Mouse (Mus musculus) cerebellum, adult 9-10 months (tissue): ENCODE results near the gene Slc37a4.

Experiments
- DNase-seq: peaks from one replicate; pipeline ENCODE4 v3.0.0; 2022

Slc37a4 gene

GRCm38 (mm10) chr9:44399114-44399794 lies 2.6 kb downstream of the Slc37a4 start:
- DNase-seq: no peak

- DNase-seq: no peak
Observed at GRCm38 (mm10) chr9:44399795-44400114, 3.1 kb downstream of the Slc37a4 start.

GRCm38 (mm10) chr9:44401081-44401480 lies 4.4 kb downstream of the Slc37a4 start:
- DNase-seq: no peak

GRCm38 (mm10) chr9:44405011-44405410 lies 8.4 kb downstream of the Slc37a4 start:
- DNase-seq: no peak

GRCm38 (mm10) chr9:44406906-44407751 lies 10.5 kb downstream of the Slc37a4 start, which contains the start of the genes Rps25 and Trappc4:
Rps25 (plus strand) TSS chr9:44407139.
Trappc4 (minus strand) TSS chr9:44407600.
- peak; percentile 94 for DNase-seq

GRCm38 (mm10) chr9:44407752-44408097 lies 11.1 kb downstream of the Slc37a4 start:
- DNase-seq: no peak

GRCm38 (mm10) chr9:44408693-44409092 lies 12.0 kb downstream of the Slc37a4 start:
- peak; percentile 25 for DNase-seq

GRCm38 (mm10) chr9:44410647-44411336 lies 14.1 kb downstream of the Slc37a4 start:
- peak; percentile 33 for DNase-seq

- peak; percentile 21 for DNase-seq
Observed at GRCm38 (mm10) chr9:44411601-44412130, 15.0 kb downstream of the Slc37a4 start.

GRCm38 (mm10) chr9:44412306-44412705 lies 15.7 kb downstream of the Slc37a4 start:
- no peak for DNase-seq

GRCm38 (mm10) chr9:44412781-44413180 lies 16.1 kb downstream of the Slc37a4 start:
- DNase-seq: peak; percentile 27

GRCm38 (mm10) chr9:44417156-44417891 lies 20.7 kb downstream of the Slc37a4 start:
- DNase-seq: peak; percentile 70

GRCm38 (mm10) chr9:44417892-44418363 lies 21.3 kb downstream of the Slc37a4 start:
- peak; percentile 95 for DNase-seq

- peak; percentile 71 for DNase-seq
Observed at GRCm38 (mm10) chr9:44418519-44419385, 22.1 kb downstream of the Slc37a4 start, which contains the start of gene Ccdc84. Ccdc84 (minus strand) TSS chr9:44418569.

- peak; percentile 34 for DNase-seq
Observed at GRCm38 (mm10) chr9:44419730-44420129, 23.1 kb downstream of the Slc37a4 start.

GRCm38 (mm10) chr9:44420280-44420898 lies 23.7 kb downstream of the Slc37a4 start:
- no peak for DNase-seq

- DNase-seq: no peak
Observed at GRCm38 (mm10) chr9:44423576-44423975, 26.9 kb downstream of the Slc37a4 start.

- DNase-seq: no peak
Observed at GRCm38 (mm10) chr9:44432577-44433185, 36.0 kb downstream of the Slc37a4 start.

- no peak for DNase-seq
Observed at GRCm38 (mm10) chr9:44435747-44436146, 39.1 kb downstream of the Slc37a4 start.

- no peak for DNase-seq
Observed at GRCm38 (mm10) chr9:44440961-44441360, 44.3 kb downstream of the Slc37a4 start, which contains the start of gene Foxr1. Foxr1 (minus strand) TSS chr9:44441136.
